Mouse (Mus musculus) spleen, adult 2 months (tissue): ENCODE data around the gene Vangl1.

Experiments used
- CTCF ChIP-seq: fragments of 200-500 bp; IDR thresholded peaks from 2 replicates; pipeline ENCODE4 v1.5.1; 2011; ENCODE audit warnings: mild to moderate bottlenecking, inconsistent platforms; ENCODE audit not compliant: insufficient read depth, insufficient read length, insufficient replicate concordance; ENCODE audit errors: extremely low read depth
- POLR2A ChIP-seq: fragments of 200-500 bp; IDR thresholded peaks from 2 replicates; pipeline ENCODE4 v1.6.1; 2011; ENCODE audit warnings: low read depth, low read length, inconsistent platforms

DNA sequence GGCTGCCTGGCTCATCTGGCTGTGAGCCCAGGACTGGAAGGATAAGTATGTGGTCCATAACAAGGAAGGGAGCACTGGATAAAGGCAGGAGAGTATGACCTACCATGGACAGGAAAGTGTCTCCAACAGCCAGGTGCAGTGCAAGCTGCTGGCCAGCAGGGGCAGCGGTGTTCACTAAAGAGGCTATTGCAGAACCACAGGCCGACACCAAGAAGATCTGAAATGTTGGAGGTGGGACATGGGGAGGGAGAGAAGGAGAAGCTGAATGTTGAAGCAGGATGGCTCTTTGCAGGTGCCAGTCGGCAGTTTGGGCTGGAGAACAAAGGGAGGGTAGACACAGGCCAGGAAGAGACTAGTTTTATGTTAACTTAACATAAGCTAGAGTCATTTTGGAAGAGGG lies 6.3 kb upstream of the Vangl1 start:
- TF ChIP-seq CTCF (peak; percentile 32; the same call in 1 of the 2 replicates), POLR2A (no peak)
